Mouse (Mus musculus) CD4-positive, CD25-positive, alpha-beta regulatory T cell, adult 4 months (primary cell): ENCODE measurements around the gene Thoc5. TPM values are rescaled to one million over a fixed set of nuclear protein-coding genes. Genes with fewer than 3 reads are reported as not detected.

Source experiments
- ATAC-seq: one replicate; pipeline ENCODE4 v1.8.0; 2017
- polyA plus RNA-seq, 2 experiments: library from polyadenylated mRNA; unstranded; fragments of 100-300 nt; shearing (Covaris generic); gene quantifications; one replicate each; pipeline ENCODE4 v1.2.1; 2017

Thoc5 gene
- polyA plus RNA-seq, 2 experiments from 2014 or later, result 38.7 to 48.5 TPM

- peak; percentile 64 for ATAC-seq
Observed at GRCm38 (mm10) chr11:4916068-4916467, 20.9 kb downstream of the Thoc5 start.

- ATAC-seq, result no peak
Observed at GRCm38 (mm10) chr11:4921281-4921680, 26.2 kb downstream of the Thoc5 start.

- ATAC-seq, result no peak
Observed at GRCm38 (mm10) chr11:4921751-4922150, 26.6 kb downstream of the Thoc5 start.

DNA sequence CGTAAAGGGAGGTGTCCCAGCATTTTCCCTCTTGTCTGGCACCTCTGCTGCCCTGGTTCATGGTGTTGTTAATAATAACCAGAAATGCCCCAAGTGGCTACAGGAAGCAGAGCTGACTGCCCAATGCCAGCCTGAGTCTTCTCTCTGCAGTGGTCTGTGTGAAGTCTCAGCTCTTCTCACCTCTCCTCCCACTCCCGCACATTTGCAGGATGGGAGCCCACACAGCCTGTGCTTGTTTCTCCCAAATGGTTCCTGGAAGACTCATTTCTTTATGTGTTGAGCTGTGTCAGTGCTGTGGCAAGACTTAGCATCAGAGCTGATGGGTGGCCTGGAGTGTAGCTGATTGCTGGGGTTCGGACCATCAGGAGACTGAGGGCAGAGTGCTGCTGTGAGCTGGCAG lies 32.1 kb downstream of the Thoc5 start:
- no peak for ATAC-seq

DNA sequence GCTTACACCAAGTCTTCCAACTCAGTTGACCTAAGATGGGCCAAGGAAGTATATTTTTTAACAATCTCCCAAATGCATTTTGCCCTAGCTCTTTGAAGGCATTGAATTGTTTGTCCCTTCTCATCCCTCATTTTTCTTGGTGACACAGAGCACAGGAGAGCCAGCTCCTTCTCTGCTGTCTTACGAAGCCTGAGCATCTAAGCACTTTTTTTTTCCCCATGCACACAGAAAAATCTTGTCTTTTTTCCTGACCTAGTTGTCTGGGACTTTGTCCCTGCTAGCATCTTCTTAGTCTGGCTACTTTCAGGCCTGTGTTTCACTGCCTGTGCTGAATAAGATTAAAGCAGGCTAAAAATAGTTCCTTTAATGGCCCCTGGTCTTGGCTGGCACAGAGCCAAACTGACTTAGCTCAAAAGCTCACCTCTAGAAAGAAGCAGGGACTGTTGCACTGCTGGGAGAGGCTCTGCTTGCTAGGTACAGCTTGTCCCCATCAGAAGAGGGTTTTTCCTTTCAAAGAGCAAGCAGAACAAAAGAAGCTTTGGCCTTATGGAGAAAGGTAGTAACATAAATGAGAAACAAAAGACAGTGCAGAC lies 36.0 kb downstream of the Thoc5 start:
- no peak for ATAC-seq

- ATAC-seq, result no peak
Observed at GRCm38 (mm10) chr11:4936243-4936642, 41.1 kb downstream of the Thoc5 start.

DNA sequence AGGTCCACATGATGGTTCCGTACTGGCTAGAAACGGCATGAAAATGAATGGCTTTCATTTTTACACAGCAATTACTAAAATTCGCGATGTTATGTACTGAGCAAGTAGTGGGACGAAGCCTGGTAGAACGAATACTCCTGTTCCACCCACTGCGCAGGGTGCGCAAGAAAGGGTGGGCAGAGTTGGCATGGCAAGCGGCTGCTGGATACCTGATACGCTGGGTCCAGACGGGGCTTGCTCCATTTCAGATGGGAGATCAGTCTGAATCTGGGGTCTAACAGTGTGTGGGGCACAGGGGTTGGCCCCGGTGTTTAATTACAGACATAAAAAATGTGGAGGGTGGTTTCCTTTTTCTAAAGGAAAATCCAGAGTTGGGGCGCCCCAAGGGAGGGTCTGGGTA lies 51.4 kb downstream of the Thoc5 start:
- ATAC-seq, result peak; percentile 6

- peak; percentile 88 for ATAC-seq
Observed at GRCm38 (mm10) chr11:4946947-4947812, 52.1 kb downstream of the Thoc5 start.

DNA sequence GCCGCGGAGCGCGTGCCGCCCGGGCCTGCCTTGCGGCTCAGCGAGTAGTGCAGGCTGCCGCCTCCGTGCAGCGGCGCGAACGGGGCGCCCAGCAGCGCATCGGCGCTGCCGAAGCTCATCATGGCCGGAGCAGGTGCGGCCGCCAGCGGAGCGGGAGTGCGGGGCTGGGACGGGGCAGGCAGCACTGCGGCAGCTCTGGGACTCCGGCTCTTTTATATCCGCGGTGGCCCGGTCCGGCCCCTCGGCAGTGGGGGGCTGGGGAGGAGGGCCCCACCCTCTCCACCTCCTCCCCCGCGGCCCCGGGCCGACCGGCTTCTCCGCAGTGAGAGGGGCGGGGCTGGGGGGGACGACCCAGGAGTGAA lies 52.7 kb downstream of the Thoc5 start, which contains the start of gene Nefh:
Nefh (minus strand) TSS at position 252 of the 362 bp plus-strand sequence.
- ATAC-seq, result no peak

DNA sequence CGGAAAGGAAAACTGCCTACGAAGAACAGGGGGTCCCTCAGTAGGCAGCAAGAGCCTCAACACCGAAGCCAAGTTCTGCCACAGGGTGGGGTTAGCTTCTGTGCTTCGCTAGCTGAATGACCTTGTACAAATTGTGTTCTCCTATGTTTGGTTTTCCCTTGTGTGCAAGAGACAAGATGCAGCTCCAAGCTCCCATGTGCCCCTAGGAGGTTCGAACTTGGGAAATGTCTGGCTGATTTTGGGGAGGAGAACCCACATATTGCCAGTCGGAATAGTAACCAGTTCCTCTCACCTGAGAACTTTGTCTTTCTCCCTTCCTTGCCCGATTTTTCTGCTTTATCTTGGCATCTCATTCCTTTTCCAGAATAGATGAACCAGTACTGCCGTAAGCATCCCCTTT lies 53.7 kb downstream of the Thoc5 start:
- ATAC-seq, result no peak

GRCm38 (mm10) chr11:4949256-4950044 lies 54.3 kb downstream of the Thoc5 start:
- ATAC-seq, result no peak

- no peak for ATAC-seq
Observed at GRCm38 (mm10) chr11:4953401-4953800, 58.3 kb downstream of the Thoc5 start.

DNA sequence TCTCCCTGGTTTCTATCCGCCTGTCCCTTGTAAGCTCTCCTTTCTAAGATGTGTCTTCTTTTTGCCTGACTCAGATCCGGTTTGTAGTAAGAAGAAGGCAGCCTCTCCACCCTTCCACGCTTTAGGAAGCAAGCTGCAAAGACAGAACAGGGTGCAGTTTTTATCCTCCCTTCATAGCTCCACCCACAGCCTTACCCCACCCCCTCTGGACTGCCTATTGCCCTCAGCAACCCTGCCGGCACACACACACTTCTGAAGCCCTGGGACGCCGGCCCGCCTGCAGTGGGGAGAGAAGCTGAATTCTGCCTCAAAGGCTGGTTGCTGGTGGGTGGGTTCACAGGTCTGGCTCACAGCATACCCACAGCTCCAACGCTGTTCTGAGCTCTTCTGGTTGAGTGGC lies 58.8 kb downstream of the Thoc5 start:
- ATAC-seq, result no peak

DNA sequence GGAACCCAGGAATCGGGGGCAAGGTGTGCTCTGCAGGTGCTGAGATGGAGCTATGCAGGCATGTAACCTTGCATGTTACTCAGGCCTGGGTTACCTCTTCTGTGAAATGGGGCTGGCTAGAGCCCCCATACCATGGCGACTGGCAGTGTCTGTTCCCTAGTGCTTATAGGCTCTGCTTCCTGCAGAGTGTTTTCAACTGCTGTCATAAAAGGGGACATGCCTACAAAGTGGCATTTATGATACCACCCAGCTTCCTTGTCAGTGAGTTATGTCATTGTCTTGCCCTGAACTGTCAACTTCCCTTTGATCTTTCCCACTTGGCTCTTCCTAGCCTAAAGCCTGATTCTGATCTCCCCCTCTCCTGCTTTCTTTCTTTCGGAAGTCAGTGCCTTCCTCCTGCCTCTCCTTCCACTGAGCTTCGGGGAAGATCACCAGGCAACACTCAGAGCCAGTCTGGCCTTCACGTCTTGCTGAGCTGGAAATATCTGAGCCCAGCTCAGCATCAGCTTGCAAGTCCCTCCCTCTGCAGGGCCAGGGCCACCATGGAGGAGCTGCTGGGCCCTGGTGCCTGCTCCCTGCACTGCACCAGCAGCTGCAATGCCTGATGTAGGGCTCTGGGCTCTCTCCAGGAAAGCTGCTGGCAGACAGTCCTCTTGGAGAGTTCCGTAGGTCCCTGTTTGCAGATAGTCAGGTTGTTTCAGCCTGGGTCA lies 68.1 kb downstream of the Thoc5 start:
- no peak for ATAC-seq

DNA sequence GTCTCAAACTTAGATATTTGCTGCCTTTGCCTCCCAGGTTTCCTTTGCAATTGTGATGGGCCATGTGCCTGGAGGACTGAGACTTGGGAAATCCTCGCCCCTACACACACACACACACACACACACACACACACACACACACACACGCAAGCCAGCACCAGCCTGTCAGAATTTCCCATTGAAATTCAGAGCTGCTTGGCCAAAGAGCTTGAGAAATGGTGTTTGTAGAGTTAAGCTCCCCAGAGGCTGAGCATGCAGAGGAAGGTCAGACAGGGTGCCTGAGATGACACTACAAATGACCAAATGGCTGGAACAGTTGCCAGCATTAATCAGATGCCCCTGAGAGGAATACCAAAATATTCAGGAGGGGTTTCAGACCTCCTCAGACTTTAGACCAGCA lies 71.2 kb downstream of the Thoc5 start:
- ATAC-seq, result no peak

DNA sequence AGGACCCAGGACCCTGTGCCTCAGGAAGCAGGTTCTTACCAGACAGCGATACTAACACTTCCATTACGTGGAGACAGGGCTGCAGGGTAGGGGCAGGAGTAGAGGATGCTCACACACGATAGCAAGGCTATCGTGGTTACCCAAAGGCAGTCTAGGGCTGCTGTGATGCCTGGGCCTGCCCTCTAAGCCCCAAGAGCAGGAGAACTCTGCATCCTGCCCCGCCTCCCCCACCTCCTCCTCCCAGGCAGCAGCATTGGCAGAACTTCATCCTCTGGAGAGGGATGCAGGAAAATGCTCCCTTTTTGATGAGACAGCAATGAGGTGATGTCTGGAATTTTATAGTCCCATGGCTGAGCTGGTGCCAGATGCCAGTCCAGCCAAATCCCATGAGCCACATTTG lies 71.8 kb downstream of the Thoc5 start:
- no peak for ATAC-seq

GRCm38 (mm10) chr11:4967549-4967948 lies 72.4 kb downstream of the Thoc5 start:
- ATAC-seq, result no peak

DNA sequence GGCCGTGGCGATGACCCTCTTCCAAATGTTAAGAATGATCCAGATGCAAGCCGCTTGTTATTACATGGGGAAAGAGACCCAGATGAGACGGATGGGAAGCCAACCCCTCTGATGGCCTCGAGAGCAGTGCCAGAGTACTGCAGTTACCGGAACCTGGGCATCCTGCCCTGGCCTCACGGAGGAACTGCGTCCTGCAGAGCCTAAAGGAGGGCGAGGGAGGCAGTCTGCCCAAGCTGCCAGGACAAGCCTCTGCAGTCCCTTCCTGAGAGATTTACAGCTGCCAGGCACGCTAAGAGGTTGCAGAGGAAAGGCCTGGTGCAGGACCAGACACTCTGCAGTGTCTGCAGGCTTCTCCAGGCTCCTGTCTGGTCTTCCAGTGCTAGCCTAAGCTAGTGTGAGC lies 73.3 kb downstream of the Thoc5 start:
- no peak for ATAC-seq

- peak; percentile 81 for ATAC-seq
Observed at GRCm38 (mm10) chr11:4972967-4973870, 78.1 kb downstream of the Thoc5 start.

GRCm38 (mm10) chr11:4973871-4974256 lies 78.7 kb downstream of the Thoc5 start:
- no peak for ATAC-seq

DNA sequence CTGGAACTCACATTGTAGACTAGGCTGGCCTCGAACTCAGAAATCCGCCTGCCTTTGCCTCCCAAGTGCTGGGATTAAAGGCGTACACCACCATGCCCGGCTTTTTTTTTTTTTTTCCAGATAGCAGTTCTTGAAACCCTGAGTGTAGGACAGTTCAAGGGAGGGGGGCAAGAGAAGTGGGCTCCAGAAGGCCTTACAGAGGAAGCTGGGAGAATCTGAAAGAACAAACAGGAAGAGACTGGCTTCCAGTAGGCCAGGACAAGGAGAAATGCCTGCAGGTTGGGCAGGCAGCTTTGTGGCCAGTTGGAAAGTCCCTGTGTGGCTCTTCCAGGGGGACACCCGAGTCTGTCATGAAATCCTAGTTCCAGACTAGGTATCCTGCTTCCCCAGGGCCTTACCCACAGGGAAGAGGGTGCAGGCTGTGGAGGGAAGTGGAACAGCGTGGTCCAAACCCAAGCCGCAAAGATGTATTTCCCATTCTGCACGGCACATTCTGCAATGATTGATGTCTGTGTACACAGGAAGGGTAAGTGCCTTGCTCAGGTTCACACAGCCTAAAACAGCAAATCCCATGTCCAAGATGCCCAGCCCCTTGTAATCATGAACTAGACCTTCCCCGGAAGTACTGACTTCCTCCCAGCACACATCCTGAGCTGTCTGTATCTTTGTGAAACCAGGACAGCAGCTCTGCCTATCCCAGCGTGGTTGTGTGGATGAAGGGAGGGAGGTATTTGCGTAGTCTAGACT lies 79.4 kb downstream of the Thoc5 start:
- no peak for ATAC-seq
